Mouse (Mus musculus) frontal cortex, postnatal 14 days (tissue): ENCODE data around the gene Anks6.

ENCODE experiments used
- DNase-seq, 2 experiments: peaks; one replicate each; pipeline ENCODE4 v3.0.0; 2022; ENCODE audit warnings: low spot score in 2 of 2

Gene Anks6

DNA sequence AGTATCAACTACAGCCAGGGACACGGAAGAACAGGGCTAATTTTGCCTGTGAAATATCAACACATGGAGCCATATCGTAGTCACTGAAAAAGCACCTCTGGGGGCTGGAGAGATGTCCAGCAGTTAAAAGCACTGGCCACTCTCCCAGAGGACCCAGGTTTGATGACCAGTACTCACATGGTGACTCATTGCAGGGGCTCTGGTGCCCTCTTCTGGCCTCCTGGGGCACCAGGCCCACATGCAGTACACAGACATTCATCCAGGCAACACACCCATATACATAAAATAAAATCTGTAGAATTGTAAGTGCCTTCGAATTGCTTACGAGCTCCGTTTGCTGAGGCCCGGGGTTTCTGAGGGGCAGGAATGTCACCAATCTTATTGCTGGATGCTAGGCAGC is 10.3 kb downstream of the Anks6 start:
- peak in 1 of 2 experiments; percentile 7 for DNase-seq

DNA sequence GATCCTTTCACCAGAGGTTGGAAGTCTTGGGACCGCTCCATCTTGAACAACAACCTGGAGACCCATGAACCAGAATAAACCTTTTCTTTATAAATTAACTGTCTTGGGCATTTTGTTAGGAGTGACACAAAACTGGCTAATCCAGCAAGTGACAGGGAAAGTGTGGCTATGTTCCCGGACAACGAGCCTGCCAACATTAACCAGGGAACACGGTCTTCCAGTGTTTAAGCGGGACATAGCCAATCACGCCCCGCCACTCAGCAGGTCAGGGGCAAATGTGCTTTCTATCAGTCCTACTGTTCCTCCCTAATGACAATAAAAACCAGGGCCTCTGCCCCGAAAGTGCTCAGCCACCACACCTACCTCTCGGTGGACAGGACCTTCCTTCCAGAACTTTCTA is 13.4 kb downstream of the Anks6 start:
- no peak for DNase-seq

DNA sequence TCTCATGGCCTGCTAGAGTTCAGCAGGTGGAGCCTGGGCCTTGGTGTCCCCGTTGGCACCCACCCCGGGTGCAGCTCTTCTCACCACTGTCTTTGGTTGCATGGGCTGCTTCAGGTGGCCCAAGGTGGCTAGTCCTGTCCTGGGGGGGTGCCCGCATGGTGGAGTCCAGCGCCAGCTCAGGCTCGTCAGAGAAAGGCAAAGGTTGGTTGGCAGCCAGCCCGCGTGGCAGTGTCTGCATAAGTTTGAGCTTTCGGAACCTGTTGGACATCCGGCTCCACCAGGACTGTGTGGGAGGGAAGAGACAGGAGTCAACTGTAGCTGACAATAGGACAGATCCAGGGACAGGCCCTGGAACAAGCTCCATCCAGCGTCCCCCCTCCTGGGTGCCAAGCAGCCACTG is 17.6 kb downstream of the Anks6 start:
- DNase-seq, result no peak

DNA sequence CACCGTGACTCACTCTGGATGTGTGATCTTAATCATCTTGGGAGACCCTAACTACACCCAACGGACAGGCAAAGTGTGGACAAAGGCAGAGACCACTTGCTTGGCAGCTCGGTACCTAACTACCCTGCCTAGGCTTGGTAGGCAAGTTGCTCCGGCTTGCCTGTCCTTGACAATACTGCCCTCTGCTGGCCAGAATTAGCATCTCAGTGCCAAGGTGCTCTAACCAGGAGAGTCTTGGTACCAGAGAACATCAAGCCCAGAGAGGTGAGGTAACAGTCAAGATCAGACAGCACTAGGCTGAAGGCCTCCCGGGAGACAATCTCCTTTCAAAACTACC is 19.9 kb downstream of the Anks6 start:
- DNase-seq, result peak in 1 of 2 experiments; percentile 82

DNA sequence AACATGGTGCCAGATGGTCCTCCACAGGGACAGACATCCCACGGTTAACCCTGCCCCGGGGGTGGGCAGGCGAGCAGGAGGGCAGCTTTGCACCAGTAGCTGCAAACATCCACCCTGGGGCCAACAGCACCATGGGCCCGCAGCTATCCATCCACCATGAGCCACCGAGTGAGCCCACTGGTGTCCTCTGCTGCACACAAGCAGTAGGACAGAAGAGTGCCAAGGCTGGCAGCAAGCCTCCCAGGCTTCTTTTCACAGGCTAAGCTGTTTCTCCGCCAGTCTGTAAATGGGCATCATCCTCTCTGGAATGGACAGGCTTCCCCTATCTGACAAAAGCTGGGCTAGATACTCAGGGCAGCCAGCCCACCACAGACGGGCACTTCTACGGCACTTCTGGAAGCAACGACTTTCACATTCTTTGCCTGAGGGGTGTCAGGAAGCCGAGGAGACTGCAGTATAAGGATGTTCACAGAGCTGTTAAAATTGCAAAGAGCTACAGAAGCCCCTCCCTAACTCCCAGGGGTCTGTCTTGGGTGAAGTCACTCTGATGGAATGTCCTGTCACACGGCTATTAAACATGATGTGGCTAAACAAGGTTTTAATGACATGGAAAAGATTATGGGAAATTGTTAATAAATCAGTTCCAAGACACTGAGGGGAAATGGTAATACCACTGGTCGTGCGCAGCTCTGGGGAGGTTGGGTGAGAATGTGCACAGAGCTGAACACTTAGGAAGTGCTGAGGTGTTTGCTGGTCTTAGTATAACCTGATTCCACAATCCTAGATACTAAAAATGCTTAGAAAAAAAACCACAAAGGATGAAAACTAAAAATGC is 20.5 kb downstream of the Anks6 start:
- DNase-seq, result no peak

DNA sequence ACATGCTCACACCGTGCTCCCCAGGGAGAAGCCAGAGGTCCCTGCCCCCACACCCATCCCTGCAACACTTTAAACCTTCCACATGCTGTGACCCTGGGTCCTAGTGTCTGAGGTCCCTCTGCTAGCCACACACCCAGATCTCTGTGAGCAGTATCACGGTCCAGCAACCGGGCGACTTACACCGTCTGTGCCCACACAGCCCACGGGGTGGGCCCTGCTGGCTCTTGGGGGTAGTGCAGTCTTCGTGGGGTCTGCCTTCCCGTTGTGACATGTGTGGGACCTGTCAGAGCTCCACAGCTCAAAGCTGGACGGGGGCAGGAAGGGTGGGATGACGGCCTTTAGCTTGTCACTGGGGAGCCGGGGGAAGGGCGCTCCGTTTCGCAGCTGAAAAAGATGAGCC is 21.7 kb downstream of the Anks6 start:
- DNase-seq, result no peak

DNA sequence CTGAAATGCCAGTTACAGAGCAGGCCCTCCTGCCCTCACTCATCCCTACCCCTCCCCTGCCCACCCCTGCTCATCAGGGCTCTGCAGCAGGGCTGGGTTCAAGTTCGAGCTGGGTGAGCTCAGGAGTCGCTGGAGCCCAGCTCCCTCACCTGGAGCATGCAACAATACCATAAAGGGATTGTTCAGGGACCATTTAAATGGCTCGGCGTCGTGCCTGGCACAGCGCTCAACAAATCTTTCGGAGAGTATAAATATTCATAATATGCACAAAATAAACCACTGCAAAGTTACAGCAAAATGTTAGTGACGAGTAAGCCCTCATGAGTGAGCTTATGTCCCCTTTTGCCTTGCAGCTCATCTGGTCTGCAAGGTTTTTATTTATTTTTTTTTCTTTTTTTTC is 25.1 kb downstream of the Anks6 start:
- no peak for DNase-seq

DNA sequence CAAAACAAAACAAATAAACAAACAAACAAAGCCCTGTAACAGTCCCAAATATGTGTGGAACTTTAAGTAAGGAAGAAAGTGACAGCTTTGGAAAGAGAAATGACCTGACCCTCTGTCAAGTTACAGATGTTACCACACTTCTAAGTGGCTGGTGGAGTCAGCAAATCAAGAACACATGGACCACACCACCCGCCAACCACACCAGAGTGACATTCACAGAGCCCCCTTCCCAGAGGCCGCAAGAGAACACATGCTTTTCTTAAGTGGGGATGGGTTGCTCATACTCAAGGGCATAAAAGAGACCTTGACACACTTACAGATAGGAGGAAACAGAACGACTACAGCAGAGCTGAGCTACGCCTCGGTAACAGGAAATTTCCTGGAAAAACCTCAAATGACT is 28.4 kb downstream of the Anks6 start:
- no peak for DNase-seq

DNA sequence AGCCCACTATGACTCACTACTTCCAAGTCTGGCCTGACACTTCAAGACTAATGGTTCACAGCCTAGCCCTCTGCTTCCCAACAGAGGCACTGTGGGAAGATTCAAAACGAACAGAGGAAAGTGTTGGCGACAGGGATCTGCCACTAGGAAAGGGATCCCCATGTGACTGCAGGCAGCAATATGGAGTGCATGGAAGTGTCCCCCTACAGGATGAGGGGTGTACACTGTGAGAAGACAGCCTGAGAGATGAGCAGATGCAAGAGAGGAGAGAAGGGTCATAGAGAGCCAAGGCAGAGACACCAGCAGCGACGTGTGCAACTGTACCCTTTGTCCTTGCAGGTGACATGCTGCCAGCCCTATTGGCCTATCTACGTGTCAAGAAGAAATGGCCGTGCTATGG is 33.3 kb downstream of the Anks6 start:
- DNase-seq, result no peak

DNA sequence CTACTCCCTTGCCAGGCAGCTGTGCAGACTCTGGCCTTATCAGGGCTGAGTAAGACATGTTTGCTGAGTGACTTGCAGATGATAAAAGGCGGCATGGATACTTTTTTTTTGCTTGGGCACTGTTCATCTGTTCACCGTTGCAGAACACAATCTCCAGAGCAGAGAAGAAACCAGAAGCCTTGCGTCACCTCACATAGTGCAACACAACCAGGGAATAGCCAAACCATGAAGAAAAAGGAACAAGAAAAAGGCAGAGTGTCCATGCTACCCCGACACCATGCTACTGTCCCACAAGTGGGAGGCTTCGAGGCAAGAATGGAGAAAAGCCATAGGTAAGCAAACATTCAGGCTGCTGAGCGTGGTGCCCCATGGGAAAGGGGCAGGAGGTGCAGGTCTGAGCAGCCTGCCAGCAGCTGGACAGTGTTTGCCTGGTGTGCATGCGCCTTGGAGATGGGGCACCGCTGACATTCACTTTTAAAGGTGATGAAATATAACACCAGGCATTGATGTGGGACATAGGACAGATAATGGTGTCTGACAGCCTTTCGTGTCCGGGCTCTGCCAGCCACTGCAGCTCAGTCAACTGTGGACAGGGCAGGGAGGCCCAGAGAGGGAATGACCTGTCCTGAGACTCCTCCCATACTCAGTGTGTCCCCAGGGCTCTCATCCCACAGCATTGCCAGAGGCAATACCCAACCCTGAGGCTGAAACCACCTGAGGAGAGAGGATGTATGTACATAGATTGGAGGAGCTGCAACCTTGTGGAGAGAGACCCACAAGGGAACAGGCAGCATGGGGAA is 34.2 kb downstream of the Anks6 start:
- no peak for DNase-seq

DNA sequence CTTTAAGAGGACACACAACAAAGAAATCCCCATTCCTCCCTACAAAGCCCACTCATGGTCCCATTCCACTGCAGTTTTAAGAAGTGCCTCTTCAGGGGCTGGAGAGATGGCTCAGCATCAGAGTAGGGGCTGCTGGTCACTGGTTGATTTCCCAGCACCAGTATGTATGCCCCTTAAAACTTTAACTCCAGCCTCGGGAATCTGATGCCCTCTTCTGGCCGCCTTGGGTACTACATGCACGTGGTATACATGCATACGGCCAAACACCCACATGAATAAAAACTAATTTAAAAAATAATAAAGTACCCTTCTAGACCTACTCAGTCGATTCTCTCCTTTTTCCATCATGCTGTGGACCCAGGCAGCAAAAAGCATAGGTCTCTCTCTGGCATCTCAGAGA is 36.7 kb downstream of the Anks6 start:
- DNase-seq, result peak in 1 of 2 experiments; percentile 58

DNA sequence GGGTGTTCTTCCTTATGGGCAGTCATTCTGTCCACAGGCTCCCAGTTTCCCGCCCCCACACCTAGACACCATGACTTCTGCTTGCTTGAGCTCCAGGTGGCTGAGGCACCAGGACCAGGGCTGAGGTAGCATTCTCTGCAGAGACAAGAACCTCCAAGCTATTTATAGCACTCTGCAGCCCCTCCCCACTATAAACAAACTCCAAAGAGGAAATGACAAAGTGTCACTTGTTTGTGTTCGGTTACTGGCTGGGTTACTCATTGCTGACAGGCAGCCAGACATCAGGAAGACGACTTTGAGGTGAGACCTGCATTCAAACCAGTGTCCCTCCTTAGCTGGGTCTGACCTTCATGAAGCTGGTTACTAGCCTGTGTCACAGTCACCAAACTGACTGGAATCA is 42.1 kb downstream of the Anks6 start:
- DNase-seq, result no peak

DNA sequence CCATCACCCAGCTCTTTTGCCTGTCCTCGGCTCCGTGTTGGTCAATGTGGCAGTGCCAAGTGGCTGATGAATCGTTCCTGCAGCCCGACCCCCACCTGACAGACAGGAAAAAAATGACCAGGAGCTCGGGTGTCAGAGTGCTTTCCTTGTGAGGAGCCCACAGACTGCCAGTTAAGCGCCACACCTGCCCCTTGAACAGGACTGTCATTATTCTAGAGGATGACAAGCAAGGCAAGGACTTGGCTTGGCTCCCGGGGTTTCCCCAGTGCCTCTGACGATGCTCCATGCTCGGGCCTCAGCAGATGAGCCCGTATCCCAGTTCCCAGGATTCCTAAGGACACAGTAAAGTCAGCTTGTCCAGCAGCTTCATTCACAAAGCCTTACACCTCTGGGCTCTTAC is 44.8 kb downstream of the Anks6 start:
- DNase-seq, result no peak

DNA sequence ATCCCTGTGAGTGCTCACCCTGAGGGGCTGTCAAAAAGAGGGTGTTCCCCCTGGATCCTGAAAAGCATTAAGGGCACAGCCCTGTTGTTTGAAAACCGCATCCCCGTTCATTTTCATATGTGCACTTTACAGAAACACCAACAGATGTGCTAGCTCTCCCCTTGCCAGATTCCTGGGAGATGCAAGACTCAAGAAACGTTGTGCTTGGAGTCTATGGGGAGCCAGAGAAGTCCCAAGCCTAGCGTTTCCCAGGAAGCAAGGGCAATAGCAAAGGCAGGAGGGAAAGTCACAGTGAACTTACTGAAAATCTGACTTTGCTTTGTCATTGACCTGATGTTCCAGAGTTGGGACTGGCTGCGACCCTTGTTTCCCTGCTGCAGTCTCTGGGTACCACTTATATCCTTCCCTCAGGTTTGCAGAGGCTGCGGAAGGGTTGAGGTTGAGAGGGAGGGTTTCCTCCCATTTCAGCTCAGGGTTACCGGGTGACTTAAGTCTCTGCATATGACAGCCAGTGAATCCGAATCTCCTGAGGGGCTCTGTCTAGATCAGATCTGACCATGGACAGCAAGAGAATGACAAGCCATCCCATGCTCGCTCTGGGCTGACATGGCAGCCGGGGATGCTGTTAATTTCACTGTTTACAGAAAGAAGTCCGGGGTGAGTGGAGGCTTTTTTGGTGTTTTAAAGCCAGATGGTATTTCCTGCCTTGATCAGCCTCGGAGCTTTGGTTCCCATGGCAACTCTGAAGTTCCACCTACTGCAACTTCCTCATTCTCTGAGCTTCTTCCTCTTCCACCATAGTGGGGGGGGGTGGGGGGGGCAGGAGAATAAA is 46.6 kb downstream of the Anks6 start:
- peak; percentile 29 to 54 for DNase-seq

DNA sequence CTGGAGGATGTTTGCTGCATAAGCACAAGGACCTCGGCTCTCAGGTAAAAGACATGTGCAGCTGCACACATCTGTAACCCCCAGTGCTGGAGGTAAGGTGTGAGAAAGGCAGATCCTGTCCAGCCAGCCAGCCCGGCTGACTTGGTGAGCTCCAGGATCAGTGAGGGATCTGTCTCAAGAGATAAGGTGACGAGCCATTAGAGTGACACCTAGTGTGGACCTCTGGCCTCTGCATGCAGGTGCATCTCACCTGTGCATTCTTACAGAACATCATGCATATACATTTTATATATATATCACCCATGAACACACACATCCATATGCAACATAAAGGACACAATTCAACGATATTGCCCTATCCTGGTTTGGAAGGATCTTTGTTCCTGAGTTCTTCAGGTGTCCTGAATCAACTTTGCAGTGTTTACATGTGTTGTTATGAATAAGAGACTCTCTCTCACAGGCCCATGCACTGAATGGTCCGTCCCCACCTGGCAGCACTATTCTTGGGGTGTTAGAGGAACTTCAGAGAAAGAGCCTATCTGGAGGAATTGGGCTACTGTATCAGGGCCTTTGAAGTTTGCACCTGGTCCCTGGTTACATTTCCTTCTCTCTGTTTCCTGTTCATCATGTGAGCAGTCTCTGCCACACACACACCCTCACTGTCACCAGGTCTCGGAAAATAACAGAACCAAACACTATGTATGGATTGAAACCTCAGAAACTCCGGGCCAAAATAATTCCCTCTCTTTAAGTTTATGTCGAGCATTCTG is 56.4 kb downstream of the Anks6 start:
- no peak for DNase-seq

DNA sequence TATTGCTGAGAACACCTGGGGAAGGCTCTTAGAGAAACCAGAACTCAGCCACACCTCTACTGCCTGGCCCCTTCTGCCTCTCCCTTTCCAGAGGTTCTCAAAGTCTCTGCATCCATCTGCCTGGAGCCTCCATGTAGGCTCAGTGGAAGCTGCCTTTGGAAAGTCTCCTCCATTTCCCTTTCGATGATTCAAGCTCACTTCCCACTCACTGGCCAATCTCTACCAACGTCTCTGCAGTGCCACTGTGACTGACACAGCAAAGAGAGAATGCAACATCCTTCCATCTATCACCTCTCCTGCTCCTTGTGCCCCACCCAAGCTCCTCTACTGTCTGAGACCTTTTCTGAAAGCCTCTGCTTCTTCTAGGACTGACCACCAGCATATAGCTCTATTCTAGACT is 59.3 kb downstream of the Anks6 start:
- DNase-seq, result no peak

DNA sequence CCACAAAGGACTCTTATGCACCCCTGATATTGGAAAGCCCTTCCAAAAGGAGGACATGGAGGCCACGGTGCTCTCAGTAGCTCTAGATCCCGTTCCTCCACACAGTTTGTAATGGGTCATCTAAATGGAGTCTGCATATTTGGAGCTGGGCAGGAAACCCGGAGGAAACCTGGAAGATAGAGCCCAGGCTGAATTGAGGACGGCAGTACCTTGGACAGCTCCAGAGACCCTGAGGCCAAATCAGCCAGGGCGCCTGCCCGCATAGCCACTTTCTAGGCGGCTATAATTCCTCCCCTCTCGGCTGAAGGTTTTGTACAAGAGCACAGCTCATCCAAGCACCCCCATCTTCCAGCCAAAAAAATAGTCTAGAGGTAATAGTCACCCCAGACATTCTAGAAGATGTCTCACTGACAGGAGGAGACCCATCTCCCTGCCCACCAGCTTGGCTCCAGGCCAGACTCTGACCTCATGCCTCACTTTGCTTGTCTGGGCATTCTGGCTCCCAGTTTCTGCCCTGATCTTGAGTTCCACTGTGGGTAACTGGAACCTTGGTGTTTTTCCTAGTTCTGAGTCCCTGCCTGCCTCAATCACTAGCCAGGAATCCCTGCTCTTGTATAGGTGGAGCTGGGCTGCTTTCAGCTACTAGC is 64.3 kb downstream of the Anks6 start:
- no peak for DNase-seq

DNA sequence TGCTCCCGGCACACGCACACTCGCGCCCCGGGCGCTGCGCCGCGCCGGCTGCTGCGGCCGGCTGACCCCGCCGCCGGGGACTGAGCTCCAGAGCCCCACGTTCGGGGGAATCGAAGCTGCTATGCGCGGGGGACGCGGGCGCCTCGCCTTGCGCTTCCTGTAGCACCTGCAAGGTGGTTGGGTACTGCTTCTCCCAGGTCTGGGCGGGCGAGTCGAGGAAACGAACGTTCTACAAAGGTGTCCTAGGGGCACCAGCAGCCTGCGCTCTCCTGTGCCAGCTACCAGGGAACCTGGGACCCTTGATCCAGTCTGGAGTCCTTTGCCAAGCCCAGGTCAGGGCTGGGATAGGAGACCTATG is 65.3 kb downstream of the Anks6 start:
- DNase-seq, result peak in 1 of 2 experiments; percentile 26

DNA sequence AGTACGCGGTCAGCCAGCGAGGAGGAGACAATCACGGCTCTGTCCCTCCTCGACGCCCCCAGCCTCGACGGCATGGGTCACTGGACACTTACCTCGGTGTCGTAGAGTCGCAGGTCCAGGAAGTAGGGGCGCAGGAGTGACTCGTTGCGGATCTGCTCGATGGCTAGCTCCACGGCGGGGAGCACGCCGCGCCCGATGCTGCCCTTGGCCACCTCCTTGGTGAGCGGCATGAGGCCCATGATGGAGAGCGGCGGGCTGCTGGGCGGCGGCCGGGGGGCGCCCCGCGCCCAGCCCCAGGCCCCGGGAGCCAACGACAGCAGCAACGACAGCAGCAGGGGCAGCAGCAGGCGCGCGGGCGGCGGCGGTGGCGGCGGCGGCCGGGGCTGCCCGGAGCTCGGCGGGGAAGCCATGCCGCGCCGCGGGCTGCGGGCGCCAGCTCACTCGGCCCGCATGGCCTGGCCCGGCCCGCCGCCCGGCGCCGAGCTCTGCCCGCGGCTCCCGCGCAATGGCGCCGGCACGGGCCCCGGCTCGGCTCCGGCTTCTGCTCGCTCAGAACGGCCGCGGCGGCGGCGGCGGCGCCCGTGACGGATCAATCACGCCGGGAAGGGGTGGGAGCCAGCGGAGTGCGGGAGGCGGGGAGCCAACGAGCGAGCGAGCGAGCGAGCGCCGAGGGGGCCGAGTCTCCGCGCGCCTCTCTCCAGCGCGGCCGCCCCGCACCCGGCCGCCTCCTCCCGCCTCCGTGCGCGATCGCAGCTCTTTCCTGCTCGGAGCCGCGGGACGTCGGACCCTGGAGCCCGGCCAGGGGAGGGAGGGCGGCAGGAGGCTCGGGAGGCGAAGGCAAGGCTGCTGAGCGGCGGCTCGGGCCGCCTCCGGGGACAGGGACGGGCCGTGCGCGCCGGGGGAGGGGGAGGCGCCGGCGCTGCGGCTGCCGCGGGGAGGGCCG is 65.9 kb downstream of the Anks6 start, which contains the start of gene Gabbr2:
Gene Gabbr2, minus strand, starts transcription at position 858 of the 943 bp plus-strand sequence.
- DNase-seq, result peak; percentile 49 to 67
